In the genomic region with DNA sequence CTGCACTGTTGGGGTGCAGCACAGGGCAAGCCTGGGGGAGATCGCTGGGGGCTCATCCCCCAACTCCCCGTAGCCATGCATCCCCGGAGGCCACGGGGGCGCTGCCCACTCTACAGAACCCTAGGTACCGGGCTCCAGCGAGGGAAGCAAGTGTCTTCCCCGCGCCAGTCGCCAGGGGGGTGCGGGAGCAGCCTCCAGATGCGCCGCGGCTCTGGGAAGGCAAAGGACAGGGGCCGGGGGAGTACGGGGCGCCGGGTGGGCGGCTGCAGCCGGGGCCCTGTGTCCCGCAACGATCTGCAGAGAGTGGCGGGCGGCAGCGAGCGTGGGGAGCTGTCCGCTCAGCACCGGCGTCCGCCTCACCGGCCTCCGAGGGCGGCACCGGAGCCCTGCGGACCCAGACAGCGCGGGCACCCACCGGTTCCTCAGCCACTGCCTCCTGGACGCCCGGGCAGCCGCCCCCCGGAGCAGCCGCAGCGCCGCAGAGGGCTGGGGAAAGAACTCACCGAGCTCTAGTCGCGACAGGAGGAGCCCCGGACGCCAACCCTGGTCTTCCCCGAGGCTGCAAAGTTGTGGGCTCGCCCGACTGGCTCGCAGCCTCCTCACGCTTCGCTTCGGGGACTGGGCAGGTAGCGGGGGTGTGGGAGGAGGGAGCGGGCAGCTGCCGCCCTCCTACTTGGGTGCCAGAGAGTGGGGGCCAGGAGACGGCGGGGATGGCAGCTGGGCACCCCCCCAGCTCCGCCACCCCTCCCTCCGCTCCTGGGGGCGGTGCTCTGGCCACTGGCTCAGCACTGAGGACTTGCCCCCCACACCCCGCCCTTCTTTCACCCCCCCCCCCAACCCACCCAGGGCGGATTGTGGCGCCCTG, we compare ENCODE assay signal across 8 mouse cellular contexts. TPM values are rescaled to one million over a fixed set of nuclear protein-coding genes. Genes with fewer than 3 reads are reported as not detected.
DNase-seq lines count a peak whose midpoint lies in the region; ATAC-seq lines count a peak whose summit lies in the region.

A gene (minus strand): TSS at position 541 of the 865 bp plus-strand sequence.

- peaks cover 98% of the 10 kb centered on the region for H3K27me3 ChIP-seq in limb, embryonic 12.5 days
- peaks cover 32% of the 10 kb centered on the region for H3K27me3 ChIP-seq in neural tube, embryonic 14.5 days (ENCODE audit: control insufficient read depth, insufficient read depth, low read length)

- peak within 1 kb of the TSS; percentile 49 for H3K4me2 ChIP-seq in limb, embryonic 12.5 days
- H3K4me2 ChIP-seq in neural tube, embryonic 14.5 days (ENCODE audit: low read depth, low read length) = peak within 1 kb of the TSS; percentile 84

- DNase-seq in layer of hippocampus, postnatal 10 days (ENCODE audit: low spot score in 2 of 2) = peak; percentile 55 to 67
- DNase-seq in layer of hippocampus, adult 11-12 months (ENCODE audit: low spot score) = no peak
- DNase-seq in adrenal gland, postnatal 10 days = peak; percentile 79
- DNase-seq in embryo, embryonic 11 days = peak; percentile 83
- DNase-seq in heart, postnatal 4 days = peak; percentile 67
- no peak for DNase-seq in gastrocnemius, adult 8-10 months (ENCODE audit: low spot score in 2 of 2)

- peak; percentile 64; the same call in 1 of the 2 replicates for ATAC-seq in limb, embryonic 12.5 days (ENCODE audit: insufficient number of reproducible peaks, insufficient read depth, low FRiP score, low TSS enrichment, low read depth)
- ATAC-seq in neural tube, embryonic 14.5 days (ENCODE audit: low read depth) = peak; percentile 84

- H3K9me3 ChIP-seq in limb, embryonic 12.5 days = no peaks in the 10 kb centered on the region
- H3K9me3 ChIP-seq in neural tube, embryonic 14.5 days (ENCODE audit: control insufficient read depth, low read length) = no peaks in the 10 kb centered on the region

- H3K4me1 ChIP-seq in limb, embryonic 12.5 days (replicated peaks) = peaks cover 7% of the 10 kb centered on the region
- peaks cover 6% of the 10 kb centered on the region; the same call in 1 of the 2 replicates for H3K4me1 ChIP-seq in neural tube, embryonic 14.5 days (ENCODE audit: control insufficient read depth, insufficient read depth, low read length)

- H3K36me3 ChIP-seq in limb, embryonic 12.5 days = no peaks in the 10 kb centered on the region
- no peaks in the 10 kb centered on the region for H3K36me3 ChIP-seq in neural tube, embryonic 14.5 days (ENCODE audit: control insufficient read depth, insufficient read depth, low read length)

- WGBS in limb, embryonic 12.5 days = under 1% methylated on average over 63 of the region's 68 CpGs
- WGBS in neural tube, embryonic 14.5 days = 1% methylated on average over 55 of the region's 68 CpGs

- no peak within 1 kb of the TSS for H3K9ac ChIP-seq in limb, embryonic 12.5 days (replicated peaks)
- H3K9ac ChIP-seq in neural tube, embryonic 14.5 days (replicated peaks; ENCODE audit: low read depth, low read length) = peak within 1 kb of the TSS; percentile 77

- H3K4me3 ChIP-seq in limb, embryonic 12.5 days (replicated peaks) = peak within 1 kb of the TSS; percentile 27
- H3K4me3 ChIP-seq in neural tube, embryonic 14.5 days (ENCODE audit: low read depth, low read length) = peak within 1 kb of the TSS; percentile 58

- no peak within 1 kb of the TSS for H3K27ac ChIP-seq in limb, embryonic 12.5 days
- H3K27ac ChIP-seq in neural tube, embryonic 14.5 days (ENCODE audit: low read depth, low read length) = peak within 1 kb of the TSS; percentile 39

RNA-seq across cellular contexts. Expression of the gene that starts here (rescaled TPM):
- total RNA-seq in layer of hippocampus, postnatal 10 days (2021) = 10 to 100 TPM; 14.0 to 16.8 TPM
- total RNA-seq in adrenal gland, postnatal 10 days (2021) = under 1 TPM; 0.54 to 0.85 TPM
- total RNA-seq in heart, postnatal 4 days (2021) = not detected
- 0.20 TPM in 1 of 2 replicates, not detected in the other for polyA plus RNA-seq in limb, embryonic 12.5 days (2016; fragmentation: Nextera tagmentation; extraction: Ambion mirVana)
- polyA plus RNA-seq in neural tube, embryonic 14.5 days (2014; fragmentation: Nextera tagmentation; extraction: Ambion mirVana) = 10.3 and 20.5 TPM in 2 replicates
- total RNA-seq in gastrocnemius, adult 8-10 months (2022) = not detected

Comparison
In these comparisons a context has a peak if more than half of its experiments do, and no peak if none do; other contexts are left out.
1. RNA of the gene that starts here (total RNA-seq): 14.0 to 16.8 TPM in layer of hippocampus, postnatal 10 days; 0.54 to 0.85 TPM in adrenal gland, postnatal 10 days, not detected in heart, postnatal 4 days and not detected in gastrocnemius, adult 8-10 months; every median in the first group is over 4 times any median in the second.
2. DNase-seq: peak in layer of hippocampus, postnatal 10 days (2 of 2) and embryo, embryonic 11 days (single experiment); none in layer of hippocampus, adult 11-12 months (single experiment) and gastrocnemius, adult 8-10 months (0 of 2).
3. Peak in DNase-seq in adrenal gland, postnatal 10 days; RNA of the gene not detected or under 1 TPM.
4. Peak in DNase-seq in heart, postnatal 4 days; RNA of the gene not detected or under 1 TPM.
5. Peak in ATAC-seq, H3K4me3 ChIP-seq and H3K4me2 ChIP-seq in limb, embryonic 12.5 days; RNA of the gene not detected or under 1 TPM.